Mouse (Mus musculus) neural tube, embryonic 11.5 days (tissue): ENCODE results near the gene Ubxn6. TPM values are rescaled to one million over a fixed set of nuclear protein-coding genes. Genes with fewer than 3 reads are reported as not detected.
A peak's percentile ranks its signal among the peaks of the same experiment; 100 is the strongest.

Experiments
- ATAC-seq: fragments of 200-750 bp; cut with Nextera tagmentation; 2 replicates; pipeline ENCODE4 v1.8.0; 2017; ENCODE audit warnings: moderate number of reproducible peaks, mild to moderate bottlenecking, moderate TSS enrichment, moderate library complexity; ENCODE audit not compliant: insufficient read depth, low FRiP score, low TSS enrichment
- DNase-seq: peaks from one replicate; pipeline ENCODE4 v3.0.0-alpha.2; 2015; ENCODE audit warnings: low spot score
- H3K27ac ChIP-seq: fragments of 300-500 bp; sonication (generic); 2 replicates; pipeline ENCODE4 v1.5.1; 2014; ENCODE audit warnings: low read depth, mild to moderate bottlenecking, low read length
- H3K27me3 ChIP-seq: fragments of 300-500 bp; sonication (generic); 2 replicates; pipeline ENCODE4 v1.6.1; 2014; ENCODE audit warnings: mild to moderate bottlenecking, low read length, mixed read lengths; ENCODE audit not compliant: control insufficient read depth, insufficient read depth
- H3K36me3 ChIP-seq: fragments of 300-500 bp; sonication (generic); 2 replicates; pipeline ENCODE4 v1.6.1; 2014; ENCODE audit warnings: mild to moderate bottlenecking, low read length, moderate library complexity, mixed read lengths; ENCODE audit not compliant: control insufficient read depth, insufficient read depth
- H3K4me1 ChIP-seq: fragments of 300-500 bp; sonication (generic); 2 replicates; pipeline ENCODE4 v1.6.1; 2014; ENCODE audit warnings: low read length, mixed read lengths; ENCODE audit not compliant: control insufficient read depth, insufficient read depth
- H3K4me2 ChIP-seq: fragments of 300-500 bp; sonication (generic); 2 replicates; pipeline ENCODE4 v1.6.1; 2014; ENCODE audit warnings: low read depth, mild to moderate bottlenecking, moderate library complexity
- H3K4me3 ChIP-seq: fragments of 300-500 bp; sonication (generic); 2 replicates; pipeline ENCODE4 v1.5.1; 2014; ENCODE audit warnings: low read depth, low read length
- H3K9ac ChIP-seq: fragments of 300-500 bp; sonication (generic); 2 replicates; pipeline ENCODE4 v1.6.1; 2014; ENCODE audit warnings: mild to moderate bottlenecking, low read length
- H3K9me3 ChIP-seq: fragments of 300-500 bp; sonication (generic); 2 replicates; pipeline ENCODE4 v1.6.1; 2016; ENCODE audit warnings: low read length; ENCODE audit not compliant: control insufficient read depth
- WGBS: fragments of 180-500 bp; shearing (Covaris S2); extraction: QIAGEN DNeasy Blood & Tissue Kit; methylation state at CpG from one replicate; pipeline ENCODE4 v1.1.7; 2014; 5-methylcytosine and 5-hydroxymethylcytosine counted together
- polyA plus RNA-seq: library from polyadenylated mRNA; unstranded; fragments of >200 nt; fragmentation: Nextera tagmentation; extraction: Ambion mirVana; gene quantifications from 2 replicates; pipeline ENCODE4 v1.2.1, GENCODE M21; 2014

The Ubxn6 gene
- polyA plus RNA-seq, 1 experiment from 2014 or later, result 45.6 TPM

DNA sequence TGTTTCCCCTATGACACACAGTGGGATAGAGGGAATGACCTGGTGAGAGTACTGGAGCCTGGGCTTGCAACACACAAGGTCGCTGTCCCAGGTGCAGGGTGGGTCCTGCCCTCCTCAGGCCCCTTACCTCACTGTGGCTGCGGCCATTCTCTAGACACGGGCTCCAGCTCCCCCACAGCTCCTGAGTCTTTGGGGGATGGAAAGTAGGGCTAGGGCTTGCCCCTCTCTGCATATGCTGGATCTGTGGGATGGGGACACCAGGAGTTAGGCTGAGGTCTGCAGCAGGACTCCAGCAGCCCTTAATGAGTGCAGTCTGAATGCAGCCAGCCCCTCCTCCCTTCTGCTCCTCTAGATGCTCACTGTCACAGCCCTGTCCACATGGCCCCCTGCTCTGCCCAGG, 37.9 kb upstream of the Ubxn6 start:
- Histone ChIP-seq H3K4me1 (peaks cover 5% of the 10 kb centered on the region; the same call in 1 of the 2 replicates), H3K27ac (no peak overlapping the region), H3K4me3 (no peak overlapping the region), H3K4me2 (no peak overlapping the region), H3K27me3 (peaks cover 5% of the 10 kb centered on the region), H3K9me3 (no peaks in the 10 kb centered on the region), H3K36me3 (no peaks in the 10 kb centered on the region), H3K9ac (no peak overlapping the region; the same call in 1 of the 2 replicates)
- no peak for ATAC-seq
- 76% methylated on average over 3 of the region's 3 CpGs for WGBS
- DNase-seq, result no peak

GRCm38 (mm10) chr17:56111864-56112263, 37.0 kb upstream of the Ubxn6 start:
- Histone ChIP-seq H3K9me3 (no peaks in the 10 kb centered on the region), H3K36me3 (no peaks in the 10 kb centered on the region), H3K9ac (no peak overlapping the region), H3K4me1 (no peaks in the 10 kb centered on the region), H3K4me2 (no peak overlapping the region), H3K27ac (no peak overlapping the region), H3K27me3 (peaks cover 2% of the 10 kb centered on the region), H3K4me3 (no peak overlapping the region)
- peak; percentile 75 for DNase-seq
- 42% methylated on average over 5 of the region's 5 CpGs for WGBS
- no peak; the same call in 1 of the 2 replicates for ATAC-seq

DNA sequence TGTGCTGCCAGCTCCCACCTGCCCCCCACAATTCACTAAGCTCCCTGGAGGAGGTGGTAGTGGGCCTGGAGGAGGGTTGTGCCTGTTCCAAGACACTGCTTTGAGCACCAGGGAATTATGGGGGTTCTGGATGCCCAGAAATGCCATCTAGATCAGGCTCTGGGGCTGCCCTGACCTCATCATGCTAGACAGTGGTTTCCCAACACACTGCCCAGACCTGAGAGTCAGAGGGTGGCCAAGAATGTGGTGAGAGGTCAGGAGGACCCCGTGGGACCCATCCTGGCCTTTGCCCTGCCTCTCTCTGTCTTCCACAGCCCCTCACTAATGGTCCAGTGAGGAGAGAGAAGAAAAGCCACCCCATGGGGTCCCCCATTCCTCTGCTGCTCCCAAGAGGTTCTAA, 36.2 kb upstream of the Ubxn6 start:
- no peaks in the 10 kb centered on the region for H3K36me3 ChIP-seq
- WGBS, result 58% methylated on average over 1 of the region's 1 CpGs
- peaks cover 2% of the 10 kb centered on the region; the same call in 1 of the 2 replicates for H3K27me3 ChIP-seq
- H3K27ac ChIP-seq, result no peak overlapping the region
- H3K4me2 ChIP-seq, result no peak overlapping the region
- H3K4me3 ChIP-seq, result no peak overlapping the region
- DNase-seq, result no peak
- H3K9me3 ChIP-seq, result no peaks in the 10 kb centered on the region
- H3K9ac ChIP-seq, result no peak overlapping the region
- ATAC-seq, result no peak
- no peaks in the 10 kb centered on the region for H3K4me1 ChIP-seq

- WGBS, result 77% methylated on average over 4 of the region's 4 CpGs
- H3K9ac ChIP-seq, result no peak overlapping the region
- H3K4me3 ChIP-seq, result no peak overlapping the region
- DNase-seq (no peak), ATAC-seq (no peak)
- no peak overlapping the region for H3K27ac ChIP-seq
- no peak overlapping the region for H3K4me2 ChIP-seq
- H3K4me1 ChIP-seq, result no peaks in the 10 kb centered on the region
- H3K9me3 ChIP-seq, result no peaks in the 10 kb centered on the region
- H3K36me3 ChIP-seq, result no peaks in the 10 kb centered on the region
- H3K27me3 ChIP-seq, result peaks cover 2% of the 10 kb centered on the region; the same call in 1 of the 2 replicates
Measured at GRCm38 (mm10) chr17:56110571-56110970, 35.7 kb upstream of the Ubxn6 start.

DNA sequence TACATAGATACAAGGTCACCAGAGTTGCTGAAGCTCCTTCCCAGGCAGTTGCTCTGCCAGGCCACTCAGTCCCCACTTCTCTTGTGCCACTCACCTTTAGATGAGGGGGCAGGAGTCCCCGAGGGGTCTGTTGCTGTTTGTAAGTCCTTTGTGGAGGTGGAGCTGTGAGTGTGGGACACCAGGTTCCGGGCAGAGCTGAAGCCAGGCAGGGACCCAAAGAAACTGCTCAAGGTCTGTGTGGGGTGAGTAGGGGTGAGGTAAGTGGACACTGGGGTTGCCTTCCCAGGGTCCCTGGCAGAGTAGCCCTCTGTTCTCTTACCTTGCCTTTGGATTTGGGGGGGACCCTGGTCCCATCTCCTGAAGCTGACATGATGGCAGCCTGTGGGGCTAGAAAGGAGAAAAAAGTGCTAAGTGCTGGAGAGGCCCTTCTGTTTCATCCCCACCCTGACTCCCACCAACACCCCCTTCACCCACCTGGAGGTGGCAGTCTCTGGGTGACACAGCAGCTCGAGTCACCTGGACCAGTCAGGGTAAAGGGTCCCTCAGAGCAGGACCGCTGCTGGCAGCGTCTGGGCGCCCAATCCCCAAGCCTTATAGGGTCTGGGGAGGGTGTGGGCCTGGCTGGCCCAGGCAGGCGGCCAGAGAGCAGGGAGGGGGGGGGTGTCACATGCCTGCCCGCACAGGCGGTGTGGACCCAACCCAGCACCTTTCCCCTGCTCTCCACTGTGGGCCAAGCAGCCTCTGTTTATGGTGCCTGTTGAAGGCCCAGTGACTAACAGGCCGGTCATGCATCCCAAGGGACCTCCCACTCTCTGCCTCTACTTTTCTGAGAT, 34.6 kb upstream of the Ubxn6 start, which contains the start of gene Plin4:
Gene Plin4, minus strand, starts transcription at position 585 of the 833 bp plus-strand sequence.
- Histone ChIP-seq H3K4me3 (no peak within 1 kb of the TSS), H3K9ac (no peak within 1 kb of the TSS), H3K4me2 (no peak within 1 kb of the TSS), H3K27ac (no peak within 1 kb of the TSS), H3K27me3 (no peaks in the 10 kb centered on the region), H3K4me1 (no peaks in the 10 kb centered on the region), H3K36me3 (no peaks in the 10 kb centered on the region), H3K9me3 (no peaks in the 10 kb centered on the region)
- ATAC-seq, result no peak
- 63% methylated on average over 10 of the region's 10 CpGs for WGBS
- DNase-seq, result no peak

GRCm38 (mm10) chr17:56108334-56109044, 33.7 kb upstream of the Ubxn6 start:
- no peaks in the 10 kb centered on the region for H3K4me1 ChIP-seq
- no peak overlapping the region for H3K9ac ChIP-seq
- no peak overlapping the region for H3K4me2 ChIP-seq
- H3K27ac ChIP-seq, result no peak overlapping the region
- no peaks in the 10 kb centered on the region for H3K9me3 ChIP-seq
- DNase-seq (no peak), ATAC-seq (no peak)
- H3K36me3 ChIP-seq, result no peaks in the 10 kb centered on the region
- WGBS, result 81% methylated on average over 6 of the region's 6 CpGs
- no peaks in the 10 kb centered on the region for H3K27me3 ChIP-seq
- no peak overlapping the region for H3K4me3 ChIP-seq

DNA sequence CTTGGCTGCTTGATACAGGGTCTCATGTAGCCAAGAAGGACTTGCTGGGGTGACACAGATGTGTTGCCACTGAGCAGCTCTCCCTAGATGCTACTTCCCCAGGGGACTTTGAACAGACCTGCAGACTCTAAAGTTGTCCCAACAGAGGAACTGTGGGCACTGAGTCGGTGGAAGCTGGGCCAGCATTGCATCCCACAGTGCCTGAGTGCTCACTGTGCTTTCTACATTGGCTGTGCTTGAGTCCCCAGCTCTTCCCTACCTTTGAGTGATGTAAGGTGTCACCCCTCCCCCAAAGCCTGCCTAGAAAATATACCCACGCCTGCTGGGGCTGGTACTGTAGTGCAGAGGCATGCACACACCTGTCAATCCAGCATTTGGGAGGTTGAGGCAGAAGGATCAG, 32.9 kb upstream of the Ubxn6 start:
- DNase-seq (no peak), ATAC-seq (no peak)
- Histone ChIP-seq H3K9me3 (no peaks in the 10 kb centered on the region), H3K4me3 (no peak overlapping the region), H3K9ac (no peak overlapping the region), H3K4me1 (no peaks in the 10 kb centered on the region), H3K27ac (no peak overlapping the region), H3K27me3 (no peaks in the 10 kb centered on the region), H3K4me2 (no peak overlapping the region), H3K36me3 (peaks cover 2% of the 10 kb centered on the region)
- 73% methylated on average over 2 of the region's 2 CpGs for WGBS

GRCm38 (mm10) chr17:56106981-56107380, 32.2 kb upstream of the Ubxn6 start:
- H3K36me3 ChIP-seq, result peaks cover 10% of the 10 kb centered on the region
- no peak overlapping the region for H3K4me2 ChIP-seq
- no peaks in the 10 kb centered on the region for H3K27me3 ChIP-seq
- no peak overlapping the region for H3K27ac ChIP-seq
- no peak overlapping the region for H3K9ac ChIP-seq
- no peaks in the 10 kb centered on the region for H3K9me3 ChIP-seq
- H3K4me1 ChIP-seq, result no peaks in the 10 kb centered on the region
- no peak for ATAC-seq
- 78% methylated on average over 4 of the region's 4 CpGs for WGBS
- no peak for DNase-seq
- H3K4me3 ChIP-seq, result no peak overlapping the region
